Mouse (Mus musculus) neural tube, embryonic 12.5 days (tissue): ENCODE data around the gene Slc38a4. TPM values are rescaled to one million over a fixed set of nuclear protein-coding genes. Genes with fewer than 3 reads are reported as not detected.

Experiments
- ATAC-seq: fragments of 200-750 bp; cut with Nextera tagmentation; 2 replicates; pipeline ENCODE4 v1.8.0; 2017; ENCODE audit warnings: low read depth, mild to moderate bottlenecking, moderate TSS enrichment, moderate library complexity; ENCODE audit not compliant: low FRiP score
- H3K27ac ChIP-seq: fragments of 300-500 bp; sonication (generic); 2 replicates; pipeline ENCODE4 v1.5.1; 2016
- H3K27me3 ChIP-seq: fragments of 300-500 bp; sonication (generic); replicated peaks from 2 replicates; pipeline ENCODE4 v1.6.1; 2016; ENCODE audit warnings: mild to moderate bottlenecking
- H3K36me3 ChIP-seq: fragments of 300-500 bp; sonication (generic); 2 replicates; pipeline ENCODE4 v1.6.1; 2016; ENCODE audit warnings: mild to moderate bottlenecking
- H3K4me1 ChIP-seq: fragments of 300-500 bp; sonication (generic); 2 replicates; pipeline ENCODE4 v1.6.1; 2016
- H3K4me2 ChIP-seq: fragments of 300-500 bp; sonication (generic); replicated peaks from 2 replicates; pipeline ENCODE4 v1.6.1; 2016; ENCODE audit warnings: mild to moderate bottlenecking
- H3K4me3 ChIP-seq: fragments of 300-500 bp; sonication (generic); 2 replicates; pipeline ENCODE4 v1.5.1; 2016
- H3K9ac ChIP-seq: fragments of 300-500 bp; sonication (generic); 2 replicates; pipeline ENCODE4 v1.6.1; 2016; ENCODE audit warnings: mild to moderate bottlenecking
- H3K9me3 ChIP-seq: fragments of 300-500 bp; sonication (generic); 2 replicates; pipeline ENCODE4 v1.6.1; 2016; ENCODE audit warnings: mild to moderate bottlenecking
- WGBS: fragments of 180-500 bp; shearing (Covaris S2); methylation state at CpG from one replicate; pipeline ENCODE4 v1.1.7; 2016; 5-methylcytosine and 5-hydroxymethylcytosine counted together
- polyA plus RNA-seq: library from polyadenylated mRNA; unstranded; fragments of >200 nt; fragmentation: Nextera tagmentation; extraction: Ambion mirVana; gene quantifications from 2 replicates; pipeline ENCODE4 v1.2.1, GENCODE M21; 2016

The Slc38a4 gene
- polyA plus RNA-seq, 1 experiment from 2014 or later: 25.1 TPM

DNA sequence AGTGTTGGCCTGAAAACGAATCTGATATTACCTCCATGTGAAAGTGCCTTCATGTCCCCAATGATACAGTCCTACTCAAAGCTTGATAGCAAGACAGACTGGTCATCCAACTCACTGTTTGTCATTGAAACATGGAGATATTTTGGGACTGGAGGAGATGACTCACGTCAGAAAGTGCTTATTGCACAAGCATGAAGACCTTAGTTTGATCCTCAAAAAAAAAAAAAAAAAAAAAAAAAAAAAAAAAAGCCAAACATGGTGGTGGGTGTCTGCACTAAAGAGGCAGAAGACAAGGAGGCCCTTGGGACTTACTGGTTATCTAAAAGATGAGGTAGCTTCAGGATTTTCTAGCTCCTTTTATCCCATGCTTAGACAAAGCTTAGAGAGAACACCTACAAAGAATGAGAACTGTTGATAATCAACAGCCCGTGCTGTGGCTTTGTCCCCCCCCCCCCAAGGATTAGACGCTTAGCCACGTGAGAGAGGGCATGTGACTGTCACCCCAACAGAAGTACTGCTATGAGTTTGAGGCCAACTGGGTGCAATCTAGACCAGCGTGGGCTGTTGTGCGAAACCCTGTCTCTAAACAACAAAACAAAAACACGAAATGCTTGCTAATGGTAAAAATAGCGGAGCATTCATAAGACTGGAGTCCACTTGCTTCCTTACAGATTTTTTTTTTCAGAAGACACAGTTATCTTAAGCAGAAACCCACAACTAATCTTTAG lies 26.5 kb downstream of the Slc38a4 start:
- no peak overlapping the region for H3K4me3 ChIP-seq
- 88% methylated on average over 9 of the region's 9 CpGs for WGBS
- no peak overlapping the region for H3K4me2 ChIP-seq
- ATAC-seq: no peak
- H3K36me3 ChIP-seq: no peaks in the 10 kb centered on the region
- no peak overlapping the region for H3K27ac ChIP-seq
- H3K4me1 ChIP-seq: no peaks in the 10 kb centered on the region
- H3K27me3 ChIP-seq: no peaks in the 10 kb centered on the region
- no peaks in the 10 kb centered on the region for H3K9me3 ChIP-seq
- H3K9ac ChIP-seq: no peak overlapping the region

DNA sequence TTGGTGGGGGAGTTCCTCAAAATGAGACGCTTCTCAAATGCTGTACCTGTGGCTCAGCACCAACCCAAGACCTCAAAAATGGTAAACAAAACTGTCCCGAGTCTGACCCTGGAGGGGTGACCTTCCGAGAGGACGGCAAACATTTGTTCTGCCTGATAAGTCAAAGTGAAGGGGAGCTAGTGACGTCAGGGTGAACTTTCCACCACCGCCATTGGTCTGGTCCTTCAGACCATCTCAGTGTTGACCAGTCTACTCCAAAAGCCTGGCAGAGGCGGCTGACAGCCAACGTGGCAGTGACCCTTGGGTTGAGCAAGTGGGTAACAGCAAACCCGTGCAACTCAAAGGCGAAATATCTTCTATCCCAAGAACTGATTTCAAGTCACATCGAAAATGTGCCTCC lies 27.1 kb downstream of the Slc38a4 start:
- 81% methylated on average over 11 of the region's 11 CpGs for WGBS
- H3K4me1 ChIP-seq: no peaks in the 10 kb centered on the region
- H3K4me2 ChIP-seq: no peak overlapping the region
- no peak overlapping the region for H3K4me3 ChIP-seq
- no peaks in the 10 kb centered on the region for H3K27me3 ChIP-seq
- no peak overlapping the region for H3K27ac ChIP-seq
- H3K9me3 ChIP-seq: no peaks in the 10 kb centered on the region
- H3K36me3 ChIP-seq: no peaks in the 10 kb centered on the region
- ATAC-seq: no peak
- H3K9ac ChIP-seq: no peak overlapping the region

DNA sequence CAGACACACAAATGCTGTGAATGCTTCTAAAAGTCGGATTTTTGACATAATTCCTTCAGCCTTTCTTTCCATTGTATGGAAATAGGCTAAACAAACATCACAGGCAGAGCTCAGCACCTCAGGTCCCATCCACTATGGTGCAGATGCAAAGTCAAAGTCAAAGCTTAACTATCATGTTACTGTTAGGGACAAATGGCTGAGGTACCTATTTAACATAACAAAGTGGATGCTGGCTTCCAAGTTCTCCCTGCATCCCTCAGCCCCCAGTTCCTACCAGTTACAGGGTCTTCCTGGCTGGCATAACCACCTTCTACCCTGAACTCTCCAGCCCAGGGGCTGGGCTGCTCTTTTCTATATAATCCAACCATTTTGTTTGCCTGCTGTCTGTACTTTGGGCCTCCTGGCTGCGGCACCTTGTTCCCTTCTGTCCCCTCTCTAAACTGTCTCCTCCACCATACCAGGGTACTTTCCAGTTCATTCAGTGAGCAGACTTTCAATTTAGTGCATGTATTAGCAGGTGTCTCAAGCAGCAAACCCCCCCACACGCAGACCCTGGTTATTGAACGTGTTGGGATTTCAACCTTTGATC lies 27.6 kb downstream of the Slc38a4 start:
- Histone ChIP-seq H3K36me3 (no peaks in the 10 kb centered on the region), H3K4me2 (no peak overlapping the region), H3K9me3 (no peaks in the 10 kb centered on the region), H3K27me3 (no peaks in the 10 kb centered on the region), H3K4me3 (no peak overlapping the region), H3K27ac (no peak overlapping the region), H3K9ac (no peak overlapping the region), H3K4me1 (no peaks in the 10 kb centered on the region)
- 53% methylated on average over 4 of the region's 4 CpGs for WGBS
- ATAC-seq: no peak

DNA sequence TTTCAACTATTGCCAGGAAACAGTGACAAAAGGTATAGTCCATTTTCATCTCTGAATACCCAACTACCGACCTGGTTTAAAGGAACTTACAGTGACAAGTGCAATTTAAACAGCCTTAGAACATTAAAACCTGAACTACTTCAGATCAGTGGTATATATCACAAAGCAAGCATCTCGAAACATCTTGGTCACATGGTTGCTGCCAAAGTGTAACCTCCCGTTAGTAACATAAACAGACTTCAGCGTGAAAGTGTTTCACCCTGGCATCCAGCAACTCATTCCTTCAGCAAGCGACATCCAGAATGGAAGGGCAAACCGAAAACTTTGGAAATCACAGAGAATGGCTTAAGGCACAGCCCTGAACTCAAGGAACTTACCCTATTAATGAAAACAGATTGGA lies 29.1 kb downstream of the Slc38a4 start:
- Histone ChIP-seq H3K4me2 (no peak overlapping the region), H3K36me3 (no peaks in the 10 kb centered on the region), H3K9ac (no peak overlapping the region), H3K27me3 (no peaks in the 10 kb centered on the region), H3K4me3 (no peak overlapping the region), H3K4me1 (no peaks in the 10 kb centered on the region), H3K9me3 (no peaks in the 10 kb centered on the region), H3K27ac (no peak overlapping the region)
- 91% methylated on average over 6 of the region's 6 CpGs for WGBS
- ATAC-seq: no peak

DNA sequence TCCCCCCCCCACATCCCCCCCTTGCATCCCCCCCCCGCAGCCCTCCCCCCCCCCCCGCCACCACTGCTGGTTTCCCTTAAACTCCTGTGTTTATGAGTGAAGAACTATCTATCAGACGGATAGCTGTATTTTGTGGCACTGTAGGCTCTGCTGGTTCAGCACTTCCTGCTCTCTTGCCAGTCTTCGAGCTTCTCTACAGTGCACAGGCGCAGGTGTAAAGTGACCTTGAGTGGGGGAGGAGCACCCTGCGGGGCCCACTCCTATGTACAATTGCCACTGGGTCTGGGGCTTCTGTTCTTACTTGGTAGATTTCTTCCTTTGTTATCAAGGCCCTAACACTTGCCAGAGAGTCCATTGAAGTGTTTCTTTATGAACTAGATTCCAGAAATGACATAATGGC lies 33.0 kb downstream of the Slc38a4 start:
- WGBS: 92% methylated on average over 4 of the region's 6 CpGs

DNA sequence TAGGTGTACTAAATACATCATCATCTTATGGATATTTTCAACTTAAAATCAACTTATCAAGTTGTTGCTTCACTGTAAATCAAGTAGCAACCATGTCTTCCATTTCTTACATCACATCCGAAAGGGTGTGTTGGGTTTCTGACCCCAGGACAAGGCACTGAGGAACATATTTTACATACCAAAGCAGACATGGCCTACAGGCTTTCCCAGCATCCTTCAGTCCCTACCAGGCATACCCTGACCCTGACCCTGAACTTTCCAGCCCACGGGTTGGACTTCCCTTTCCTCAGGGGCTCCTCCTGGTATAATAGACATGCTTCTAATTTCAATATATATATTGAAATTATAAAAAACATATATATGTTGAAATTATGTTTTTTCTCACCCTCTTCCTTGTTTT lies 33.5 kb downstream of the Slc38a4 start:
- Histone ChIP-seq H3K36me3 (no peaks in the 10 kb centered on the region), H3K4me2 (no peak overlapping the region), H3K27me3 (no peaks in the 10 kb centered on the region), H3K9me3 (no peaks in the 10 kb centered on the region), H3K4me1 (no peaks in the 10 kb centered on the region), H3K9ac (no peak overlapping the region), H3K27ac (no peak overlapping the region), H3K4me3 (no peak overlapping the region)
- 86% methylated on average over 2 of the region's 2 CpGs for WGBS
- no peak for ATAC-seq

More for the DNA sequence above, 33.0 kb downstream of the Slc38a4 start:
- Histone ChIP-seq H3K9me3 (no peaks in the 10 kb centered on the region), H3K27ac (no peak overlapping the region), H3K9ac (no peak overlapping the region), H3K36me3 (no peaks in the 10 kb centered on the region), H3K4me1 (no peaks in the 10 kb centered on the region), H3K4me3 (no peak overlapping the region), H3K27me3 (no peaks in the 10 kb centered on the region), H3K4me2 (no peak overlapping the region)
- no peak for ATAC-seq

DNA sequence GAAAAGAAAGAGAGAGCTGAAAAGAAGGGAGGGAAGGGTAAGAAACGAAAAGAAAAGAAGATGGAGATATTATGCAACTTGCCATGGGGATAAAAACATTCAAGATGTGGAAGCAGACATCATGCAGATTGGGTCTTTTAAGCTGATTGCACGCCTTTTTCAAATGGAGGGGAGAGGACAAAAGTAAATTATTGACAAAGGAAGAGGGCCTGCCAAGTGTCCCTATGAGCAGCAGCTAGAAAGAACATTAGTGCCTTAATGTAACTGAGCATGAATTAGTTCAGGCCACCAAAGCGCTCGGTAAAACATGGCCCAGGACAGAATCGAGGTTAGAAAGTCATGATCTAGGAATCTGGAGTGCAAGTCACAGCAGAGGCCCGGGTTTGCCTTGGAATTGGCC lies 35.5 kb downstream of the Slc38a4 start:
- H3K27me3 ChIP-seq: no peaks in the 10 kb centered on the region
- H3K9me3 ChIP-seq: no peaks in the 10 kb centered on the region
- no peak overlapping the region for H3K27ac ChIP-seq
- H3K36me3 ChIP-seq: no peaks in the 10 kb centered on the region
- 70% methylated on average over 6 of the region's 6 CpGs for WGBS
- no peaks in the 10 kb centered on the region for H3K4me1 ChIP-seq
- no peak overlapping the region for H3K4me2 ChIP-seq
- no peak overlapping the region for H3K4me3 ChIP-seq
- ATAC-seq: no peak
- no peak overlapping the region for H3K9ac ChIP-seq

DNA sequence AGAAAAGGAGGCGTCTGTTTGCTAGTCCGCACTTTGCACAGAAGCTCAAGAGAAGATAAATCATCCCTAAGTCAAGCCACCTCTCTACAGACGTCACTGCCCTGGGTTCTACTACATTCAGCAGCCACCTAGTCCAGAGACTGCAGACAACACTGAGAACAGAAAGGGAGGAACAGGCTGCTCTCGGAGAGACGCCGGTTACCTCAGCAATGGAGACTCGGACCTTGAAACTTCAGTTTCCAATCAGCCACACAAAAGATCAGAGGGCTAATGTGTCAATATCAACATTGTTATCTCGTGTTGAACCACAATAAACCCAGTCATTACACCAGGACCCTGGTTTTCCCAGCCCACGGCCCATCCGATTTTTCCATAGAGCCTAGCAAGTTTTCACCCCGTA lies 36.4 kb downstream of the Slc38a4 start:
- 86% methylated on average over 11 of the region's 11 CpGs for WGBS
- H3K36me3 ChIP-seq: no peaks in the 10 kb centered on the region

DNA sequence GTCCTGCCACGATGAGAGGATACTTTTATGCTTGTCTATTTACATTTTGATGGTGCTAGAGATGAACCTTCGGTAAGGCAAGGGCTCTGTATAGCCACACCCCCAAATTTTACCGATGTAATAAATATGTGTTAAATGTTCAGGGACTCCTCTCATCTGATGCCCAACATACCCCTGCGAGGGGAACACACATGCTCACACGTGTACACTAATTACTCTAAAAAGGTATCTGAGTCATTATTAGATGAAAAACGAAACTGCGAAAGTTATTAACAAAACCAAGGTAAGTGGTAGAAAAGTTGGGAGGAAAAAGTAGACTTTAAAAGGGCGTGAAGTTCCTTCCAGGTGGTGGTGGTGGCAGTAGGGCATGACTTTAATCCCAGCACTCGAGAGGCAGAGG lies 38.6 kb downstream of the Slc38a4 start:
- no peak for ATAC-seq

More for the DNA sequence above, 36.4 kb downstream of the Slc38a4 start:
- Histone ChIP-seq H3K27ac (no peak overlapping the region), H3K27me3 (no peaks in the 10 kb centered on the region), H3K9ac (no peak overlapping the region), H3K9me3 (no peaks in the 10 kb centered on the region), H3K4me2 (no peak overlapping the region), H3K4me3 (no peak overlapping the region), H3K4me1 (no peaks in the 10 kb centered on the region)
- no peak for ATAC-seq

DNA sequence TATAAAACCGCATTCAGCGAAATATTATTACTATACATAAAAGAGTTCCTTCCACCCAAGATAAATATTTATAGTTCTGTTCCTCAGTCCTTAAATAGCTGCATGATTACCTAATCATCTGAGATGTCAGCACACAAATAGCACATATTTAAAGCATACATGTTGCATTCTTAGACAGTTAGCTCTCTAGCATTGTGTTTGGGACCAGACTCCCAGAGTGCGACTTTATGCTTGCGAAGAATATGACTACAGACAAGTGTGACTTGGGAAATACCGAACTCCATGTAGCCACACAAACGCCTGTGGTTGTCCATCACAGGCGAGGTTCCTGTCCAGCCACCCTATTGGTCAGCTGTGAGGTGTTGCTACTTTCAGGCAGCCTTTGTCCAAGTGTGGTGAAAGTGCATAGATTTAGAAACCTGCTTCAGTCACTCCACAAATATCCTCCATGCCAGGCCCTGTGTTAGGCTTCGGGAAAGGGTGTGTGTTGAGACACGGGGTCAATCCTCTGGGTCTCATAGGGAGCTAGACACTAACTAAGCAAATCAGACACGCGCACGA lies 40.6 kb downstream of the Slc38a4 start:
- 93% methylated on average over 12 of the region's 12 CpGs for WGBS
- no peak overlapping the region for H3K4me3 ChIP-seq
- H3K36me3 ChIP-seq: no peaks in the 10 kb centered on the region
- H3K4me1 ChIP-seq: no peaks in the 10 kb centered on the region
- no peak overlapping the region for H3K4me2 ChIP-seq
- no peak overlapping the region for H3K27ac ChIP-seq
- no peaks in the 10 kb centered on the region for H3K27me3 ChIP-seq
- no peak overlapping the region for H3K9ac ChIP-seq
- ATAC-seq: no peak
- H3K9me3 ChIP-seq: no peaks in the 10 kb centered on the region

More for the DNA sequence above, 38.6 kb downstream of the Slc38a4 start:
- no peaks in the 10 kb centered on the region for H3K4me1 ChIP-seq
- no peaks in the 10 kb centered on the region for H3K27me3 ChIP-seq
- WGBS: 95% methylated on average over 9 of the region's 9 CpGs
- no peaks in the 10 kb centered on the region for H3K9me3 ChIP-seq
- no peak overlapping the region for H3K4me2 ChIP-seq
- H3K4me3 ChIP-seq: no peak overlapping the region
- H3K27ac ChIP-seq: no peak overlapping the region
- H3K9ac ChIP-seq: no peak overlapping the region
- no peaks in the 10 kb centered on the region for H3K36me3 ChIP-seq

DNA sequence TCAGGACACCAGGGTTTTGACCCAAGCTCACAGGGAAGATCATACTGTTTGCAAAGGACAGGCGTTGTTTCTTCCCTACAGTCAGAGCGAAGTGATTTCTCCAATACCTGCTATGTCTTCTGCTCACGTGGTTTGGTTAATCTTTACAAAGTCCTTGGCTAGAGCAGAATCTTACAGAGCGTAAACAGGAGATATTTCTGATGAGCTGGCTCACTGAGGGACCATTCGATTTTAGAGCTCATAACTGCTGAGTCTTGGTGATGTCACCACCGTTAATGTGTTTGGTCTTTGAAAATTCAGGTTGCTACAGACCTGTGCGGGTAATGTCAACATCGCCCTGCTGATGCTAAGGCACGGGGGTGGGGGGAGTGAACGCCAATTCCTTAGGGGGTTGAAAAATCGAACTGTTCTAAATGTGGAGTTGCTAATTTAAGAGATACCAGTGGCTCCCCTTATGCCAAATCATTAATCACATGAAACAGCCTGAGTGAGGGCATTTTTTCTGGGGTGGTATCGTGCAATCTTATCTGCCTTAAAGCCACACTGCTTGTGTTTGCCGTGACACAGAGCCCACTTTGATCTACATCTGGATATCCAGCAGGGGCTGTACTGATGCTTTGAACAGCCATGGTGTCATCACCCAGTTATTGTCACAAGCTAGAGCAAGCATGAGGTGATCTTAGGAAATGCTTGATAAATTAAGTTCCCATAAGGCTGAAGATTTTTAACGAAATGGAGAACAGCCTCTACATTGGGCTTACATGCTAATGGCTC lies 44.0 kb downstream of the Slc38a4 start:
- Histone ChIP-seq H3K4me3 (no peak overlapping the region), H3K9me3 (no peaks in the 10 kb centered on the region), H3K36me3 (no peaks in the 10 kb centered on the region), H3K4me2 (no peak overlapping the region), H3K9ac (no peak overlapping the region), H3K27ac (no peak overlapping the region), H3K27me3 (no peaks in the 10 kb centered on the region), H3K4me1 (no peaks in the 10 kb centered on the region)
- no peak for ATAC-seq
- 89% methylated on average over 14 of the region's 14 CpGs for WGBS

DNA sequence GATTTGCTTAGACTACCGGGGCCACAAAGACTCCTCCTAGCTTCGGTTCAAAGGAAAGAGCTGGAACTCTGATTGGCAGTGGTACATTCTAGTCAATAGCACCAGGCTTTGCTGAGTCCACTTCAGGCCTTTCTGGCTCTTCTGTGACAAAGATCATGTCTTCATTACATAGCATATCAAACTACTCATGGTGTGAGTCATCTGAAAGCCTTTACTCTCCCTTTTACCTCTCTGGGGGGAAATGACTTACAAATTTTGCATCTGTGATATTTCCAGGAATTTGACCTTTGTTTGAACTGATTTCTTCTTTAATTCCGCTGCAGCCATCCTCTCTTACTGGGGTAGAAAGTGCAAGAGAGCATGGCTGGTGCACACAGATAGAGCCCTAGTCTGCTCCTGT lies 46.5 kb downstream of the Slc38a4 start:
- Histone ChIP-seq H3K36me3 (no peaks in the 10 kb centered on the region), H3K27me3 (no peaks in the 10 kb centered on the region), H3K4me3 (no peak overlapping the region), H3K9me3 (no peaks in the 10 kb centered on the region), H3K4me1 (no peaks in the 10 kb centered on the region), H3K4me2 (no peak overlapping the region), H3K27ac (no peak overlapping the region), H3K9ac (no peak overlapping the region)
- WGBS: 93% methylated on average over 3 of the region's 3 CpGs
- ATAC-seq: no peak
